Mouse (Mus musculus) limb, embryonic 15.5 days (tissue): ENCODE results near the gene Plcz1. TPM values are rescaled to one million over a fixed set of nuclear protein-coding genes. Genes with fewer than 3 reads are reported as not detected.

Experiments used
- polyA plus RNA-seq: library from polyadenylated mRNA; unstranded; fragments of >200 nt; fragmentation: Nextera tagmentation; extraction: Ambion mirVana; gene quantifications from 2 replicates; pipeline ENCODE4 v1.2.1, GENCODE M21; 2015

Plcz1 gene
- polyA plus RNA-seq, 1 experiment from 2014 or later, result not detected

Other genes starting within 250 kb of the Plcz1 start
- not detected in 2 replicates for gene Capza3, start 205 bp downstream of the Plcz1 start, polyA plus RNA-seq